Mouse (Mus musculus) testis, adult 2 months (tissue): ENCODE measurements around the gene Pom121. TPM values are rescaled to one million over a fixed set of nuclear protein-coding genes. Genes with fewer than 3 reads are reported as not detected.

Experiments
- H3K27ac ChIP-seq: fragments of 200-500 bp; 2 replicates; pipeline ENCODE4 v1.5.1; 2012; ENCODE audit warnings: low read depth, low read length; ENCODE audit not compliant: control insufficient read depth, insufficient read depth
- H3K27me3 ChIP-seq: fragments of 200-500 bp; 2 replicates; pipeline ENCODE4 v1.6.1; 2012; ENCODE audit warnings: mild to moderate bottlenecking, low read length, moderate library complexity; ENCODE audit not compliant: control insufficient read depth, insufficient read depth
- H3K36me3 ChIP-seq: fragments of 200-500 bp; 2 replicates; pipeline ENCODE4 v1.6.1; 2012; ENCODE audit warnings: mild to moderate bottlenecking, low read length; ENCODE audit not compliant: control insufficient read depth, insufficient read depth
- H3K4me1 ChIP-seq: fragments of 200-500 bp; 2 replicates; pipeline ENCODE4 v1.6.1; 2012; ENCODE audit warnings: low read length; ENCODE audit not compliant: control insufficient read depth, insufficient read depth
- H3K4me3 ChIP-seq: fragments of 200-500 bp; 2 replicates; pipeline ENCODE4 v1.5.1; 2012; ENCODE audit warnings: low read depth, mild to moderate bottlenecking, low read length, moderate library complexity, mixed read lengths; ENCODE audit not compliant: control insufficient read depth
- CTCF ChIP-seq: fragments of 200-500 bp; IDR thresholded peaks from 2 replicates; pipeline ENCODE4 v1.5.1; 2012; ENCODE audit warnings: low read depth, mild to moderate bottlenecking, inconsistent platforms, low read length, moderate library complexity; ENCODE audit not compliant: control insufficient read depth, insufficient read depth, insufficient replicate concordance
- POLR2A ChIP-seq: fragments of 200-500 bp; IDR thresholded peaks from 2 replicates; pipeline ENCODE4 v1.6.1; 2012; ENCODE audit warnings: low read depth, mild to moderate bottlenecking, inconsistent platforms, low read length, moderate library complexity; ENCODE audit not compliant: control insufficient read depth
- polyA plus RNA-seq: library from polyadenylated mRNA; depleted of rRNA; stranded (reverse); fragments of >200 nt; gene quantifications from 2 replicates; pipeline ENCODE4 v1.2.3, GENCODE M21; 2012

Pom121 gene
- polyA plus RNA-seq, 1 experiment: 107 TPM

GRCm38 (mm10) chr5:135352995-135353394 is 41.4 kb downstream of the Pom121 start, which contains the start of gene Trim50:
Trim50 (plus strand) TSS chr5:135353295.
- peak within 1 kb of the TSS; percentile 68 for H3K4me3 ChIP-seq

GRCm38 (mm10) chr5:135351606-135352005 is 42.7 kb downstream of the Pom121 start:
- H3K27me3 ChIP-seq: no peaks in the 10 kb centered on the region
- TF ChIP-seq CTCF (no peak), POLR2A (no peak)
- H3K27ac ChIP-seq: no peak overlapping the region
- H3K4me1 ChIP-seq: peaks cover 17% of the 10 kb centered on the region
- H3K4me3 ChIP-seq: no peak overlapping the region
- peaks cover 1% of the 10 kb centered on the region for H3K36me3 ChIP-seq

More at GRCm38 (mm10) chr5:135352995-135353394, 41.4 kb downstream of the Pom121 start, which contains the start of gene Trim50:
- Histone ChIP-seq H3K27me3 (no peaks in the 10 kb centered on the region), H3K27ac (peak within 1 kb of the TSS; percentile 69), H3K36me3 (no peaks in the 10 kb centered on the region; the same call in 1 of the 2 replicates), H3K4me1 (peaks cover 17% of the 10 kb centered on the region)
- no peak for TF ChIP-seq POLR2A
- TF ChIP-seq CTCF: no peak

DNA sequence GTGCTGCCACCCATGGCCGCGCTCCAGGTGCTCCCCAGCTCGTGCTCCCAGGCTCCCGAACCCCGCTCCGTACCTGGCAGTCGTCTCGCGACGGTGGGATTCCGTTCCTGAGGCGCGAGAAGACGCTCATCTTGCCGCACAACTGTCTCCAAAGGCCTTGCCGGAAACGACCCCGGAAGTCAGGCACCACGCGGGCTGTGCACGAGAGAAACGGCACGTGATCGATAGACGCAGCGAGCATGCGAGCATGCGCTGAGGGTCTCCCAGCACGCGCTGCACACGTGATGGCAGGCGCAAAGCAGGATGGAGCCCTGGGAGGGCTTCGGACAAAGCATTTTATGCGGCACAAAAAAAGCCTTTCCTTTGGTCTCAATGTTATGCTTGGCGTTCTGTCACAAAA is 44.5 kb downstream of the Pom121 start, which contains the start of gene Fkbp6:
Fkbp6 (minus strand) TSS at position 183 of the 400 bp plus-strand sequence.
- Histone ChIP-seq H3K36me3 (peaks cover 4% of the 10 kb centered on the region), H3K27ac (peak within 1 kb of the TSS; percentile 79), H3K27me3 (no peaks in the 10 kb centered on the region), H3K4me1 (peaks cover 17% of the 10 kb centered on the region), H3K4me3 (peak within 1 kb of the TSS; percentile 85)
- TF ChIP-seq POLR2A (peak; percentile 14; the same call in 1 of the 2 replicates), CTCF (no peak)

- Histone ChIP-seq H3K4me1 (peaks cover 8% of the 10 kb centered on the region), H3K27me3 (no peaks in the 10 kb centered on the region), H3K27ac (no peak overlapping the region), H3K4me3 (no peak overlapping the region), H3K36me3 (peaks cover 4% of the 10 kb centered on the region)
- no peak for TF ChIP-seq POLR2A
- TF ChIP-seq CTCF: no peak
These were observed 46.8 kb downstream of the Pom121 start for GRCm38 (mm10) chr5:135347511-135348011.

GRCm38 (mm10) chr5:135346430-135346829 is 47.9 kb downstream of the Pom121 start:
- H3K27me3 ChIP-seq: no peaks in the 10 kb centered on the region
- H3K4me3 ChIP-seq: no peak overlapping the region

DNA sequence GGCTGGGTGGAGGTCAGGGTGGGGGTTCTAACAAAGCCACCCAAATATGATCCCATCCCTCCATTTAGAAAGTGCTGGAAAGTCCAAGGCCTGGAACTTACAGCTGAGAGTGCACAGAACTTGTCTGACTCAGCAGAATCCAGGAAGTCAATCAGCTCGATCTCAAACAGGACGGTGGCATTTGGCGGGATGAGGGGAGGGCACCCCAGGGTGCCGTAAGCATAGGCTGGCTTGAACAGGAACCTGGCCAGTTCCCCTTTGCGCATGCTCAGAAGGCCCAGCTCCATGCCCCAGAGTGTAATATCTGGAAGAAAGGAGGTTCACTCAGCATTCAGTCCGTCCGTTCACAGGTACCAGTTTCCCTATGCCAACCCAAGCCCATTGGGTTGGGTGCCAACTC is 48.4 kb downstream of the Pom121 start:
- TF ChIP-seq POLR2A: no peak
- no peak for TF ChIP-seq CTCF
- no peak overlapping the region for H3K4me3 ChIP-seq
- H3K4me1 ChIP-seq: peaks cover 8% of the 10 kb centered on the region
- H3K27ac ChIP-seq: no peak overlapping the region
- peaks cover 6% of the 10 kb centered on the region for H3K36me3 ChIP-seq
- no peaks in the 10 kb centered on the region for H3K27me3 ChIP-seq

More at GRCm38 (mm10) chr5:135346430-135346829, 47.9 kb downstream of the Pom121 start:
- H3K27ac ChIP-seq: no peak overlapping the region
- H3K4me1 ChIP-seq: peaks cover 8% of the 10 kb centered on the region
- H3K36me3 ChIP-seq: peaks cover 6% of the 10 kb centered on the region
- TF ChIP-seq CTCF (no peak), POLR2A (no peak)

GRCm38 (mm10) chr5:135337575-135337974 is 56.8 kb downstream of the Pom121 start:
- Histone ChIP-seq H3K27ac (no peak overlapping the region), H3K36me3 (peaks cover 3% of the 10 kb centered on the region), H3K27me3 (no peaks in the 10 kb centered on the region), H3K4me3 (no peak overlapping the region), H3K4me1 (no peaks in the 10 kb centered on the region)
- TF ChIP-seq POLR2A (no peak), CTCF (no peak)
